24 mouse cellular contexts compared by ENCODE assay signal in genomic region chr5:147815592-147815991, GRCm38 (mm10). TPM values are rescaled to one million over a fixed set of nuclear protein-coding genes. Genes with fewer than 3 reads are reported as not detected.
DNase-seq lines count a peak whose midpoint lies in the region; ATAC-seq and TF ChIP-seq lines count a peak whose summit lies in the region.
"Had no signal": no experiment of that assay in that cellular context is flagged by ENCODE, and none has a peak within 500 bp of the region (broad histone marks: within the 10 kb centered on the region; RNA-seq: fewer than 3 reads in every experiment).

No protein-coding gene starts in this region.

- H3K36me3 ChIP-seq in liver, embryonic 11.5 days (ENCODE audit: control insufficient read depth, insufficient read depth, low read length): no peaks in the 10 kb centered on the region
- H3K36me3 ChIP-seq: embryonic facial prominence, embryonic 13.5 days; heart, embryonic 13.5 days; midbrain, embryonic 15.5 days; stomach, embryonic 15.5 days had no signal

- H3K4me1 ChIP-seq in liver, embryonic 11.5 days (replicated peaks; ENCODE audit: control insufficient read depth, insufficient read depth, low read length): no peaks in the 10 kb centered on the region
- no peaks in the 10 kb centered on the region for H3K4me1 ChIP-seq in cerebellum, adult 2 months (ENCODE audit: control insufficient read depth, insufficient read depth, low read length)
- H3K4me1 ChIP-seq: embryonic facial prominence, embryonic 13.5 days; midbrain, embryonic 15.5 days; stomach, embryonic 15.5 days had no signal

- peak; percentile 87 for ATAC-seq in liver, embryonic 11.5 days (replicated peaks; ENCODE audit: low FRiP score)
- peak; percentile 68 for ATAC-seq in megakaryocyte-erythroid progenitor cell, adult 5-6 weeks (replicated peaks; ENCODE audit: low FRiP score, low TSS enrichment, poor library complexity, severe bottlenecking)
- ATAC-seq: forebrain, embryonic 14.5 days; midbrain, embryonic 15.5 days had no signal

- H3K27ac ChIP-seq in liver, embryonic 11.5 days (ENCODE audit: low read depth, low read length): no peak overlapping the region
- H3K27ac ChIP-seq in cerebellum, adult 2 months (ENCODE audit: insufficient read depth, low read length): no peak overlapping the region
- H3K27ac ChIP-seq: embryonic facial prominence, embryonic 13.5 days; heart, embryonic 13.5 days; hindbrain, embryonic 14.5 days; layer of hippocampus, adult 2 months; midbrain, embryonic 15.5 days; stomach, embryonic 15.5 days had no signal

- DNase-seq in adrenal gland, adult 8-10 months: peak; percentile 23
- DNase-seq in adrenal gland, postnatal 4 days (ENCODE audit: low spot score in 2 of 2): no peak
- DNase-seq in kidney, adult 9 months: peak; percentile 53
- DNase-seq in kidney, postnatal 4 days: no peak
- no peak for DNase-seq in liver, embryonic 11.5 days (ENCODE audit: low spot score)
- no peak for DNase-seq in cerebellum, adult 2 months
- DNase-seq in Muller cell, postnatal 12 days (ENCODE audit: inconsistent ontology term): no peak
- DNase-seq: cerebellum, adult 9-11 months; gastrocnemius, postnatal 10 days; heart, adult 18-20 months; heart, postnatal 36 days; layer of hippocampus, postnatal 36 days; lung, postnatal 10 days; right cerebral cortex, postnatal 14 days; thymus, adult 18-20 months had no signal

- H3K27me3 ChIP-seq in liver, embryonic 11.5 days (replicated peaks; ENCODE audit: control insufficient read depth, insufficient read depth, low read length): no peaks in the 10 kb centered on the region
- H3K27me3 ChIP-seq in cerebellum, adult 2 months (ENCODE audit: control insufficient read depth, insufficient read depth, low read length): no peaks in the 10 kb centered on the region; the same call in 1 of the 2 replicates
- H3K27me3 ChIP-seq: embryonic facial prominence, embryonic 13.5 days; heart, embryonic 13.5 days; midbrain, embryonic 15.5 days; stomach, embryonic 15.5 days had no signal

- no peak overlapping the region for H3K4me2 ChIP-seq in liver, embryonic 11.5 days
- H3K4me2 ChIP-seq: embryonic facial prominence, embryonic 13.5 days; heart, embryonic 13.5 days; hindbrain, embryonic 14.5 days; midbrain, embryonic 15.5 days; stomach, embryonic 15.5 days had no signal

- H3K4me3 ChIP-seq in liver, embryonic 11.5 days (ENCODE audit: low read depth, low read length): no peak overlapping the region
- no peak overlapping the region for H3K4me3 ChIP-seq in cerebellum, adult 2 months (replicated peaks; ENCODE audit: insufficient read depth, low read depth, low read length)
- H3K4me3 ChIP-seq: embryonic facial prominence, embryonic 13.5 days; heart, embryonic 13.5 days; layer of hippocampus, adult 2 months; midbrain, embryonic 15.5 days; myocyte; stomach, embryonic 15.5 days had no signal

- no peak overlapping the region for H3K9ac ChIP-seq in liver, embryonic 11.5 days (ENCODE audit: low read depth, low read length)
- H3K9ac ChIP-seq: embryonic facial prominence, embryonic 13.5 days; heart, embryonic 13.5 days; hindbrain, embryonic 14.5 days; midbrain, embryonic 15.5 days; stomach, embryonic 15.5 days had no signal

- no peak for TF ChIP-seq CTCF in cerebellum, adult 2 months (IDR thresholded peaks at IDR 0.05; ENCODE audit: borderline replicate concordance, insufficient read depth, low read depth, low read length)

- peaks cover 7% of the 10 kb centered on the region for H3K9me3 ChIP-seq in liver, embryonic 11.5 days (ENCODE audit: control insufficient read depth, low read length)
- H3K9me3 ChIP-seq: midbrain, embryonic 15.5 days; stomach, embryonic 15.5 days had no signal

- no peak for TF ChIP-seq POLR2A in cerebellum, adult 2 months (IDR thresholded peaks at IDR 0.05; ENCODE audit: borderline replicate concordance, insufficient read depth, low read length)

- WGBS in liver, embryonic 11.5 days: 44% methylated on average over 8 of the region's 8 CpGs
- WGBS in cerebellum, adult 2 months: 90% methylated on average over 8 of the region's 8 CpGs

RNA-seq across cellular contexts. Expression of gene Pomp, which starts 44.7 kb away (rescaled TPM):
- 100 to 1,000 TPM; 172 to 235 (median 197) TPM for total RNA-seq in adrenal gland, adult 8-10 months (2022)
- total RNA-seq in adrenal gland, postnatal 4 days (2021): 100 to 1,000 TPM; 147 to 177 TPM
- polyA plus RNA-seq in liver, embryonic 11.5 days (2014; fragmentation: Nextera tagmentation; extraction: Ambion mirVana): 430 and 458 TPM in 2 replicates
- total RNA-seq in megakaryocyte-erythroid progenitor cell, adult 5-6 weeks (2014; fragmentation: Nextera tagmentation): 142 and 148 TPM in 2 replicates
- total RNA-seq in megakaryocyte-erythroid progenitor cell, adult 5-6 weeks (2017): 204 and 300 TPM in 2 replicates
- 254 and 260 TPM in 2 replicates for polyA plus RNA-seq in cerebellum, adult 2 months (2012; rRNA removed)

Comparison
In these comparisons a context has a peak if more than half of its experiments do, and no peak if none do; other contexts are left out.
1. DNase-seq: peak in adrenal gland, adult 8-10 months (single experiment) and kidney, adult 9 months (single experiment); none in adrenal gland, postnatal 4 days (0 of 2), kidney, postnatal 4 days (0 of 2), liver, embryonic 11.5 days (single experiment), cerebellum, adult 2 months (0 of 2) and Muller cell, postnatal 12 days (single experiment).